Mouse (Mus musculus): ENCODE data around the gene Trnau1ap.
"Not testable (repeated sequence)": the region's sequence is repeated elsewhere in the genome, so short reads cannot be mapped to it uniquely, and the experiment has no call there.

Trnau1ap gene

DNA sequence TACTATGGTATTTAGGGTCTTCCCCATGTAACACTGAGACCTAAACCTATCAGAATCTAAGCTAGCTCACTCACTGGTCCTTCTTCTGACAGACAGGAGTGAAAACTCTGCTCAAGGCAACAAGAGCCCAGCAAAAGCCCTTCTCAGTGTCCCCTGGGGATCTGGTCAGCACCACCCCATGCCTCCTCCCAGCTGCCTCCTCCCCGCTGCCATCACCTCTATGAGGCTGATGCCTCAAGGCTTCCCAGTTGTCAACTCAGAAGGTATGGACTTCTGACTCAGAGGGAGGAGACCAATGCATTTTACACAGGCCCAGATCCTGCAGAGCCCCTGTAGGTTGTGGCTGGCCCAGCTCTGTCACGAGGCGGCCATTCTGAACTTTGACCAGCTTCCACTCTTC lies 12.1 kb upstream of the Trnau1ap start:
- DNase-seq = no peak

DNA sequence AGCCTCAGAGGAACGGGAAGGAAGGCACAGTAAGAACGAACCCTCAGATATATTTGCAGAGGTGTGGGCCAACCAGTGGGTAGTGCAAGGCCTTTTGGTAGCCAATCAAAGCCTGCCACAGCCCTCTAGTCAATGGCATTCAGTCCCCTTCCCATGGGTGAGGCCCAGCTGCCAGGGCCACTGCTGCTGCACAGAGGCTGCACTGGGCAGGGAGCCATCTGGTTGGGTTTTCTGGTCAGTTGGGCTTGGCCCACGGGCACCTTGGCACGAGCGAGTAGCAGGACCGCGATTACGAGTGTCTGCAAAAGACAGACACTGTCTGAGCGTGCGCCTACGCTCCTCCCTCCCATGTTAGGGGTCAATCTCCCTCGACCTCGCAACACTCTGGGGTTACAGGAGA lies 9.6 kb upstream of the Trnau1ap start:
- DNase-seq = peak; percentile 51

DNA sequence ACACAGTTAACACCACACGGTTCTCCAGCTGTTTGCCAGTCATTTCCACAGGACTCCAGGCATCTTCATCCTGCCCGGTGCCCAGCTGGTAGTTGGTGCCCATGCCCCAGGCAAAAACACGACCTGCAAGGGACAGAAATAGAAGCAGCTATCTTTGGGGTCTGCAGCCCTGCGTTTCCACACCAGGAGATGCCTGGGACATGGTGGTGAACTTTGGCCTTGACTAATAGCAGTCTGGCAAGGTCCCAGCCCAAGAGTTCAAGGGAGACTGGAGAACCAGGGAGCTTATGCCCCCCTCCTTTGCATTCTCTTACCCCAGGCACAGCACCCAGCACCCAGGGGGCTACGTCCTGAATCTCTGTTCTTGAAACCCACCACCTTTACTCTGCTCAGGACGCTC lies 3.5 kb upstream of the Trnau1ap start:
- DNase-seq = peak; percentile 51

DNA sequence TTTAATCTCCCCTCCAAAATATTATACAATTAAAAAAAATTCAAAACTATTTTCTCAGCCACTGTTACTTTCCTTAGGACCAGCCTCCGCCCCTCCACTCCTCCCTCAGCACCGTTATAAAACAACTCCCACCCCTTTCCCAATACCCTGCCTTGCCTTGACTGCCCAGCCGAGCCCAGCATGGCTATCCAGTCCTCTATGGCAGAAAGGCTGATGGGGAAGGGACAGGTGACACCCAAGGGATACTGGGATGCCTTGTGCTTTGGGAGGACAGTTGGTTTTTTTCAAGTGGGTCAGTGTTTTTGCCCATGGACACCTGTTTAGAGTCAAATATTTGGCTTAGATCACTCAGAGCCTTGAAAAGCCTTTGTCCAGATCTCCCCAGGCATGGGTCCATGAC lies 2.6 kb upstream of the Trnau1ap start:
- no peak for DNase-seq

DNA sequence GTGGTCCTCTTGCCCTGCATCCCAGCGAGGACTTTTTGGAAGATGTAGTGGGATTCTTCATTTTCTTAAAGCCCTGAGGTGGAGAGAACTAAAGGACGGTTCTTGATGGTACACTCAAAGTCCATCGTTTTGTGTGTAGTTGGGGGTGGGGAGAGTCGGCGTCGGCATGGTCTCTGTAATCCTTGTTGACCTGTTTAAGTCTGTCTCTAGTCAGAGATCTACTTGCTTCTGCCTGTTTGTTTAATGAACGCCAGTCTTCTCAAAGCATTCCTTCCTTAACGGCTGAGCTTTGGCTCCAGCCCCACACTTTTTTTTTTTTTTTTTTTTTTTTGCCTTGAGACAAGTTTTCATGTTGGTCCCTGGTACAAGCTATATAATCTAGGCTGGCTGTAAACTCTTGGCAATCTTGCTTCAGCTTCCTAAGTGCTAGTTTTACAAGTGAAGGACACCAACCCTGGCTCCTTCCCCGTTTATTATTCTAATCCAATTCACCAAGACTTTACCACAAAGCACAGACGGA lies 557 bp upstream of the Trnau1ap start:
- no peak for DNase-seq

DNA sequence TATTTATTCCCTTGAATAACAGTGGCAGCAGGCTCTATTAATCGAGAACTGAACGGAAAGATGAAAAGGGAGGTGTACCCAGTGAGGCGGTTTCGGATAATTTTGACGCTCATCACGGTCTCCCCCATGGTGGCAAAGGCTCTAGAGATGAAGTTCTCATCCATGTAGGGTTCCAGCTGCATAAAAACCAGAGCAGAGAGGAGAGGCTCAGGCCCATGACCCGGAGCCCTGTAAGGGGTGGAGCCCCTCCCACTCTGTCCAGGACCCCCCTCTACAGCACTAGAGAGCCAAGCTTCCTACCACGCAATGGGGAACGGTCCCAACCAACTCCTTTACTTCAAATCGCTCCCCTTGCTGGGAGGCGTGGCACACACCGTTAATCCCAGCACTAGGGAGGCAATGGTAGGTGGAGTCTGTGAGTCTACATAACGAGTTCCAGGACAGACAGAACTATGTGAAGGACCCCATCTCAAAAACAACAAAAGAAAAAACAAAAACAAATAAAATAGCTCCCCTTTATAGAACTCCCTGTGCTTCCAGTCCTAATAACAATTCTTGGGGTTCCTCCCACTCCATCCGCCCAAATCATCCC lies 851 bp downstream of the Trnau1ap start:
- no peak for DNase-seq

DNA sequence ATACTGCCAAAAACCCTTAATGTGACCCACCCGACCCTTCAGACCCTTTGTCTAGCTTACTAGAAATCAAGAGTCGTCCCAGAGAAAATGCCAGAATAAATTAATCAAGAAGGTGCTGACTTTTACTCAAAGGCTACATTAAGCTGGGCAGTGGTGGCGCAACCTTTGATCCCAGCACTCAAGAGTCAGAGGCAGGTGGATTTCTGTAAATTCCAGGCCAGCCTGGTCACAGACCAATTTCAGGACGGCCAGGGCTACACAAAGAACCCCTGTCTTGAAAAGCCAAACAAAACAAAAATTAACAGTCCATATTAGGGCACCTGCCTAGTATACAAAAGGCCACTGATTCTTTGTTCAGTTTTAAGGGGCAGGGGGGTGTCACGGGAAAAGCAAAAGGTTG lies 2.9 kb downstream of the Trnau1ap start:
- DNase-seq = peak; percentile 21

DNA sequence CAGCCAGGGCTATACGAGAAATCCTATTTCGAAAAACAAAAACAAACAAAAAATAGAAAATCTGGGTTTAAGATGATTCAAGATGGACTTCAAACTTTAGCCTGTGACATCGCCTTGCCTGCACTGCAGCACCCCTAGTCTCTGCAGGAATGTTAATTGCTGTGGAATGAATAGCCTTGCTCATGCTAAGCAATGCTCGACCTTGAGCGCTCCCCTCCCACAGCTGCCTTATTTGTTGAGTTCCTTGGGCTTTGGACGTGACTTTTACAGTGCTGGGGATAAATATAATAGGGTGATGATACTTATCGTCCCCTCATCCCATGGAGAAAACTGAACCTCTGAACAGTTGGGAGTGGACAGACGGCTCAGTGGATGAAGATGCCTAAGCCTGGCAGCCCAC lies 13.6 kb downstream of the Trnau1ap start:
- DNase-seq = peak; percentile 47

DNA sequence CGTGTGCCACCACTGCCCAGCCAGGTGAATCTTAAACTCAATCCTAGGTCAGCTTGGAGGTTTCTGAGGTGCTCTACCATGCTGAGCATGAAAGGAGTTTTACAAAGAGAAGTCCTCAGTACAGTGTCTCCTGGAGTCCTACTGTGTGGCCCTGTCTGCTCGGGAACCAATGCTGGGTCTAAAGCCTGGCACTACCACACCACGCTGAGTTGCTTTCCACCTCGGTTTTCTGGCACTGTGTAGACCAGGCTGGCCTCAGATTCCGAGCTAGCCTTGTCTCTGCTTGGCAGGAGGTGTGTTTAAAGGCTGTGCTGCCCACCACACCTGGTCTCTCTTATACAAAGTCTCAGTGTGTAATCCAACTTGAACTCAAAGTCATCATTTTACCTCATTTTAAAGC lies 16.7 kb downstream of the Trnau1ap start:
- DNase-seq = no peak

DNA sequence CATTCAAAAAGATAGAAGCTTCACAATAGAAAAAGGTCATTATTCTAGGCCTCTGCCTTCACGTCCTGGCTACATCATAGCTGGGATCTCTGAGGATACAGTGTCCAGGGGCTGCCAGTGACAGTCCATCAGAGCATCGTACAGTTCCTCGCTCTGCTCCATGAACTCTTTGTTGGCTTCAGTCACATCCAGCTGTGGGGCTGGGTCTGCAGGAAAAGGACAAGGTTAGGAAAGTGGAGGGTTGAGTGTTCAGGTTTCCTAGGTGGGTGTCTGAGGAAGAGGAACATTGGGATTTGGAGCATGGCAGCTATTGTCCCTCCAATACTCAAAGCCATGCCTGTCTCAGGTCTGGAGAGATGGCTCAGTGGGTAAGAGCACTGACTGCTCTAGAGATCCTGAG lies 17.5 kb downstream of the Trnau1ap start:
- DNase-seq = no peak

DNA sequence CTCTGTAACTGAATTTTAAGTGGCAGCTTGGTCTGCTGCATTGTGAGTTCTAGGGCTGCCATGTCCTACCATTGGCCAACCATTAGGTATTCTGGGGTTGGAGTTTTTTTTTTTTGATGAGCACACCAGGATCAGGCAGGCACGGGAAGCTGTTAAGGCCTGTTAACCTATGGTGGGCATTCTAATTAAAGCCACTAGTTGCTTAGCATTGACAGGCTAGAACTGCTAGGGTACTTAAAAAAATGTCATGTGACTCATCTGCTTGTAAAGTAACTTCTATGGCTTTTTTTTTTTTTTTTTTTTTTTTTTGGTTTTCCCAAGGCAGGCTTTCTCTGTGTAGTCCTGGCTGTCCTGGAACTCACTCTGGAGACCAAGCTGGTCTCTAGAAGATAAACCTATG lies 18.1 kb downstream of the Trnau1ap start:
- no peak for DNase-seq

DNA sequence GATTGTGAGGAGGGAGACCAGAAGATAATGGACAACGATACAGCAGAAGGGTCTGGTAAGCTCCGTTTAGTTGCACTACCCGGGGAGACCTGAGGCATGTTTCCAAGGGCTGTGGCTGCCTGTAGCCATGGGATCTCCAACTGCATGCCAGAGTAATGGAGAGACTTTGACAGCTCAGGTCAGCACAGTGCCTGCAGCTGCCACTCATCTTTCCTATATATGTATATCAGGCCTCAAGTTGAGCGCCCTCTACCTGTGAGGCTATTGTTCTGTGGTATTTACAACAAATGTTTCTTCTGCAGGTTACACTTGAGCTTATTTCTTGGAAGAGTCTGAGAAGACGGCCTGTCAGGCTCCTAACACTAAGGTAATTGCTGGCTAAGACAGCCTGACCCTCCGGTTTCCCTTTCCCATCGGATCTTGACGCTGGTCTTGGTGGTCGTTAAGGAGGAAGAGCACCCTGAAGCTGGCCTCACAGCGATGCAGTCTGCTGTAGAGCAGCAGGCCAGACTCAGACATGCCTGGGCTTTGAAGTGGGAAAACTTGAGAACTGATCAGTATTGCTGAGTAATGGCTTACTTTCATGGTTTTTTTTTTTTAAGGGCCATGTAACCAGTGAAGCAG lies 19.4 kb downstream of the Trnau1ap start:
- DNase-seq = peak; percentile 59

DNA sequence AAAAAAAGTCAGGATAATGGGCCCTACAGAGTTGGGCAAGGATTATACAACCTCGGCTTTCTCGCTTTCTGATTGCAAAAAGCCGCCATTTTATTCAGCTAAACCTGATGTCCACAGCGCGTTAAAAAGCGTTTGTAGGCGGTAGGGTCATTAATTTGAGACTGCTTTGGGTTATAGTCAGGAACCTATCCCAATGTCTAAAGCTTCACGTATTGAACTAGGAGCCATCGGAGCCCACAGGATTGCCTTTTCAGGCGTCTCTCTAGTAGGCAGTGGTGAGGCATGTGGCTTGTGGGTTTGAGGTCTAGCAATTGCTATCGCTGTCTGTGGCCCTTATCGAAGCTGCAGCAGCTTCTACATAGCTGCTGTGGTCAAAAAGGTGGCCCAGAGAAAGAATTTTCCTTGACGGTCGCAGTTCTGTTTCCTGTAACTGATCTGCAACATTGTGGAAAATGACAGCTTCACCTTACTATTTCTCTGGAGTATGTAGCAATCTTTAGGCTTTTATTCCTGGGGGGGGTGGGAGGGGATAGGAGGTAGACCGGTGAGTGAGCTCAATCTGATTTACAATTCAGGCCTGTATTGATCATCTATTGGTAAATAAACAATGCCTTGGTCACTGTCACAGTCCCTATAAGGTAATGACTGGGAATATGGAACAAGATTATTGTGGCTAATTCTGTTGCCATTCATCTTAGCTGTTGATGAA lies 20.0 kb downstream of the Trnau1ap start:
- DNase-seq = no peak

DNA sequence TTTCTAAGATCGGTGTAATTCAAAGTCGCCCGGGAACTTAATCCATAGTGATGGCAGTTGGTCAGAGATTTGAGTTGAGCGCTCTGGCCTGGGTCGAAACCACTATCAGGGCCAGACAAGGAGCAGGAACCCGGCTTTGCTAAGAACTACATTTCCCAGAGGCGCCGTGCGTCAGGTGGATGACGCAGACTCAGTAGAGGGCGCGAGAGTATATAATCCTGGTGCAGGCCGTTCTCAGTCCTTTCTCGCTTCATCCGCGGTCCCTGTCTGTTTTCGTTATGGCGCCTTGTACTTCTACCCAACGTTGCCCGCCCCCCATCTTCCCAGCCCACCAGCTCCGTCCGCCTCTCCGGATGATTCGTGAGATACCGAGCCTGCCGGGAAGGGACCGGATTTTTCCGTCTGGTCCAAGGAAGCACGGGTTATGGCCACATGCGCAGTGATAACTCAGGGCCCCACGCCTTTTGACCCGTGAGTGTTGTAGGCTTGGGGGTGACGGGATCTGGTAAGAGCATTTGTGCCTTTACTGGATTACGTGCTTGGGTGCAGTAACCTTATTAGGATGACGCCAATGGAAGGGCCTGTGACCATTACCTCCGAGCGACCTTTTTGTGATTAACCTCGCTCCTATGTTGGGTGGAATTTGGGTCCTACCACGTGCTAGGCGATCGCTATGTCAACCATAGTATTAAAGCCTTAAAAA lies 20.8 kb downstream of the Trnau1ap start:
- peak; percentile 94 for DNase-seq

DNA sequence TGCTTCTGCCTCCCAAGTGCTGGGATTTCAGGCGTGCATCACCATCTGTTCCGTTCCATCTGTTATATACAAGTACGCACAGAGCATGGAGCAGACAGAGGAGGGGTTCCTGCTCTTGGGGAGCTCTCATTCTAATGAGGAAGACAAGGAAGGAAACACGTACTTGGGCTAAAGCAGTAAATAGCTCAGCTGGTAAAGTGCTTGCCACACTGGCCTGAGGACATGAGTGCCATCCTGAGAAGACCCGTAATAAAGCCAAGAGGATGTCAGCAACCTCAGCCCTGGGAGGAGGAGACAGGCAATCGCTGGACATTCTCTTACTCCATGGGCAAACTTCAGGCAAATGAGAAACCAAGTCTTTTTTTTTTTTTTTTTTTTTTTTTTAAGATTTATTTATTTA lies 23.3 kb downstream of the Trnau1ap start:
- no peak for DNase-seq

DNA sequence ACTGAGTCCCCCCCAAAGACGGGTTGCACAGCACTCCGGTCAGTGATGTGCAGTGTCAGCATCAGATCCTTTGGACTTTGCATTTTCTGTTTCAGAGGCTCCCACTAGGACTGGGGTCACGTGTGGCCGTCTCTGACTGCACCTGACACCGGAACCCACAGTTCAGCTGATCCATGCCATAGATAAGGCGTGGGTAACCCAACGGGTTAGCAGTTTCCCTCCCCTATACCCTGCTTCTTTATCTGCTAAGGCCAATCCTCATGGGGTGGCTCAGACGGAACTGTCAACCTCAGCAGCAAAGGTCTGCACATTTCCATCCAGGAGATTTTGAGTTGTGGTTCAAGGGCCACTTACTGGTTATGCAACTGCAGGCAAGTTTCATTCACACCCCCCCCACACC lies 24.1 kb downstream of the Trnau1ap start:
- peak; percentile 53 for DNase-seq

DNA sequence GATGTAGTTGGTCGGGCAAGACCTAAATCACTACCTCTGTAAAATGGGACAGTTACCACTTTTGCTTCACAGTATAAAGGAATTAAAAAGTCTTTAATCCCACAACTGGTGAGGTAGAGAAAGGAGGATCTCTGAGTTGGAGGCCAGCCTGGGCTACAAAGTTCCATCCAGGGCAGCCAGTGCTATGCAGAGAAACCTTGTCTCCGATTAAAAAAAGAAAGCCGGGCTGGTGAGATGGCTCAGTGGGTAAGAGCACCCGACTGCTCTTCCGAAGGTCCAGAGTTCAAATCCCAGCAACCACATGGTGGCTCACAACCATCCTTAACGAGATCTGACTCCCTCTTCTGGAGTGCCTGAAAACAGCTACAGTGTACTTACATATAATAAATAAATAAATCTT lies 25.9 kb downstream of the Trnau1ap start:
- DNase-seq = not testable (repeated sequence)

DNA sequence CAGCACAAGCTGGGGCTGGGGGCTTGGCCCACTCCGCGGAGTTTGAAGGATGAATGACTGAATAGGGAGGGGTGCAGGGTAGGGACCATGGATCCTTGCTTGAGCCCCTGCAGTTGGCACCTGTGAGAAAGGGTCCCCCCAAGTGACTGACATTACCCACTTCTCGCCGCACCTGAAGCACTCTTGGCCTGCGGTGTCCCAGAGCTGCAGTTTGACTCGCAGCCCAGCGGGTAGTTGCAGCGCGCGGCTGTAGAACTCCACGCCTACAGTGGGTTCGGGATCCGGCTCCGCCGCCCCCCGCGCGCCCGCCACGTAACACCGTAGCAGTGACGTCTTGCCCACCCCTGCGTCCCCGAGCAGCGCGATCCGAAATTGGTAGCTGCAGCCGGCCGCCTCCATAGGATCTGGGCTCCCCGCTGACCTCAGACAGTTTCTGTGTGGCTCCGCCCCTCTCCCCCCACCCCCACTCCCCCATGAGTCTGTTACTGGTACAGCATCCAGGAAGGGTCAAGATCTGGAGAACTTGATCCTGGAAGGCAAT lies 26.3 kb downstream of the Trnau1ap start, which contains the start of gene Rab42:
Gene Rab42, minus strand, starts transcription at position 447 of the 541 bp plus-strand sequence.
- peak; percentile 71 for DNase-seq

DNA sequence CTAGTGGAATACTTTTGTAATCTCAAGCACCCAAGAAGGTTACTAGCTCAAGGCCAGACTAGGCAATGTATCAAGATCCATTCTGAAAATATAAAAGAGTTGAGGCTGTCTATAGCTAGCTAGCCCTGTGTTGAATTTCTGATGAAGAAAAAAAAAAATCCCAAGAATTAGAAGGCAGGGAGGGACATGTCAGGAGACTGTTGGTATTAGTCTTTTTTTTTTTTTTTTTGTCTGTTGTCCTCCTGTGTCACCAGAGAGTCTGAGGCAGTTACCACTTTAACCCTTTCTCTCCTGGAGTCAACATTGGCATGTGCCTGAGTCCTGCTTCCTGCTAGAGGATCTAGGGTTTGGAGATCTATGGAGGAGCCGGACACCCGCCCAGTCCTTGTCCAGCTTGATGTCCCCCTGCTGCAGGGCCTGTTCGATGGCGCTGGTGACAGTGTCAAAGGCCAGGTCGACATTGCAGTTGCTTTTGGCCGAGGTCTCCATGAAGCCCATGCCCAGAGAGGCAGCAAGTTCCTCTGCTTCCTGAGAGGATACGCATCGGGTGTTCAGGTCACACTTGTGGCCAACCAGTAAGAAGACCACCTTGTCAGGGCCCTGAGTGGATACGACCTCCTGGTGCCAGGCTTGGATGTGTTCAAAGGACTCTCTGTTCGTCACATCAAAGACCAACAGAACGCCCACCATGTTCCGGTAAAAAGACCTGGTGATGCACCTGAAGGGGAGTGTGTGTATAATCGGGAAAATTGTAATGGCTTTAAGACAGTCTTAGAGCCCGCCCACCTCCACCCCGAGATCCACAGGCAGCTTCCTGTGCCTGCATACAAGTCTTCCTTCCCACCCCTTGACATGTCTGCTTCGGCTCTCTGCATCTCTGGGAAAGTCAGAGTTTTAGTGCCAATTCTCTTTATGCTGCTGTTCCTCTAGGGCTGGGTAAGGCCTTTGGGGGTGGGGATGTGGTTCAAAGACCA lies 27.1 kb downstream of the Trnau1ap start:
- DNase-seq = no peak

DNA sequence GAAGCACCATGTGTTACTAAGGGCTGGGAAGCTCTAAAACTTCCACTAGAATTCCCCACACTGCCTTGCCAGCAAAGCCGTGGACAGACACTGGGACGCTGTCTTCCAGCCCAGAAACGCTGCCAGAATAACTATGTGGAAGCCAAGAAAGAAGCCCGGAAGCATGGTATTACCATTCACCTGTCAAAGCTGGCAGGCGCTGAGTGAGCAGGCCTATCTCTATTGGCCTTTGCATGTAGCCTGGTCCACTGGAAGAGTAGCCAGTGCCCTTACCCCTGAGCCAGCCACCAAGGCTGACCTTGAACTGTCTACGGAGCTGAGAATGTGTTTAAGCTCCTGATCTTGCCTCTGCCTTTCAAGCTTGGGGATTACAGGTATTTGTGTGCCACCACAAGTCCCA lies 27.9 kb downstream of the Trnau1ap start:
- DNase-seq = no peak

DNA sequence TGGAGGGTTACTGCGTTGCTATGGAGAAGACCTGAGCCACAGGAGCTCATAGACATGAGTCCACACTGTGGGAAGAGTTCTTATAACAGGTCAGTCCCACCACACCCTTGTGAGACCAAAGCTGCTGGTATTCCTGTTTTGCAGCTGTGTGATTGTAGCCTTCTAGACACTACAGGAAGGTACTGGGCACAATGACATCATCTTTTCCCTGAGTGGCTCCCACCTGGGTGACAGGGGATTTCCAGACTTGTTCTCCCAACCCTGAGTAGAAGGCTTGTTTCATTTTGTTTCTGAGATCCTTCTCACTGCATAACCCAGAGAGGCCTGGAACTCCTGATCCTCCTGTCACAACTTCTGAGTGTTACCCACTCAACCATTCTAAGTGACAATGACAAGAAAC lies 29.5 kb downstream of the Trnau1ap start:
- no peak for DNase-seq

Measured in kidney, postnatal 14 days (tissue).